Mouse (Mus musculus) kidney, adult 2 months (tissue): Measurements from ENCODE around the gene Erc2.

ENCODE experiments used
- CTCF ChIP-seq: fragments of 200-500 bp; conservative IDR thresholded peaks from 2 replicates; pipeline ENCODE4 v1.5.1; 2011; ENCODE audit warnings: low read depth, mild to moderate bottlenecking, control low read depth, low read length, moderate library complexity, mixed read lengths; ENCODE audit not compliant: insufficient read depth, insufficient read length
- POLR2A ChIP-seq: fragments of 200-500 bp; IDR thresholded peaks from one replicate; pipeline ENCODE4 v1.6.1; 2011; ENCODE audit warnings: low read depth, low read length, control low read depth

DNA sequence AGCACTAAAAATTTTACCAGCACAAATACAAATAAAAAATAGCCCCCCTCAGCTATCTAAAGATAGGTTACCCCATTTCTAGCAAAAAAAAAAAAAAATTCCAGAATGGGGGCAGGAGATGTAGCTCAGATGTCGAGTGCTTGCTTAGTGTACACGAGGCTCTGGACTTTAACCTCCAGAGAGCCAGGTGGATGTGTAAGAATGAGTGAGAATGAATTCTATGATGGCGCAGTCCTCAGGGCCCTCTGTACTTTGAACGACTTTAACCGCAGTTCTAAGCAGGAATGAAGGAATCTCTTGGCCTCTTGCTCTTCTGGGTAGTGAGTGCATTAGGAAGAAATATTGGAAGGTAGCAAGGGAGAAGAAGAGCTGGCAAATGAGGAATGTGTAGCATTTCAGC, 476.9 kb downstream of the Erc2 start:
- TF ChIP-seq CTCF (no peak), POLR2A (no peak)
